Mouse (Mus musculus): ENCODE data around the gene Lpar4. TPM values are rescaled to one million over a fixed set of nuclear protein-coding genes. Genes with fewer than 3 reads are reported as not detected.

Lpar4 gene
- polyA plus RNA-seq, 1 experiment from 2014 or later: 16.8 TPM

DNA sequence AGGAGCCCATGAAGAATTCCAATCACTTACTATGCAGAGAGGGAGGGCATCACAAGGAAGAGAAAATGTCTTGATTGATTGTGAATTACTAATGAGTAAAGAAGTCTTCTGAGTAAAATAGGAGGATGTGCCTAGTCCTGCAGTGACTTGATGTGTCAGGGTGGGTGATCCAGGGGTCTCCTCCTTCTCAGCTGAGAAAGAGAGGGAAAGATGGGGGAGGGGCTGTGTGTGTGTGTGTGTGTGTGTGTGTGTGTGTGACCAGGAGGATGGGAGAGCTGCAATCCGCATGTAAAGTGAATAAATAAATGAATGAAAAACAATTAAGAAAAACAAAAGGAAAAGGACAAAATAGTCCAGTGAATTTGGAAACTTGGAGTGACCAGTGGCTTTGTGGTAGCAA is 30.1 kb downstream of the Lpar4 start:
- Histone ChIP-seq H3K9me3 (ENCODE audit: control insufficient read depth, low read length) (no peaks in the 10 kb centered on the region), H3K36me3 (ENCODE audit: control insufficient read depth, insufficient read depth, low read length) (no peaks in the 10 kb centered on the region), H3K4me1 (replicated peaks; ENCODE audit: control insufficient read depth, insufficient read depth, low read length) (no peaks in the 10 kb centered on the region), H3K4me2 (replicated peaks; ENCODE audit: low read depth, low read length) (no peak overlapping the region), H3K27ac (ENCODE audit: low read depth, low read length) (no peak overlapping the region), H3K27me3 (ENCODE audit: control insufficient read depth, insufficient read depth, low read length) (no peaks in the 10 kb centered on the region), H3K9ac (ENCODE audit: low read depth, low read length) (no peak overlapping the region), H3K4me3 (ENCODE audit: low read depth, low read length) (no peak overlapping the region)
- peak; percentile 61; the same call in 1 of the 2 replicates for ATAC-seq (ENCODE audit: low FRiP score)
- WGBS: 55% methylated on average over 1 of the region's 1 CpGs
- no peak for DNase-seq (ENCODE audit: low spot score)

DNA sequence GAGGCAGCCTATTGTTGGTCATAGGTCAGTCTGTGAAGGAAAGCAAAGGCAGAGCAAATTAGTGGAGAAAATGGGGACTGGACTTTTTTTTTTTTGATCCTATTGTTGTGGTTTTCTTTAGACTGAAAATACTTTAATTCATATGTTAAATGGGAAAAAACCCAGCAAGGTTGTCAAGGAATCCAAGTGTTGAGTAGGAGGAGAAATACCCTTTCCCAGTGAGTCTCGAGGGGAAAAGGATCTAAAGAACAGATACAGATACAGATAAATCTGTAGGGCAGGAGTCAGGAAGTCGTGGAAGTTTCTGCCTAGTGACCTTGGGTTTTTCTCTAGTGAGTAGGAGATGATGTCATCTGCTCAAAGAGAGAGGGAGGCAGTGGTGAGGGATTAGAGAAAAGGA is 30.6 kb downstream of the Lpar4 start:
- WGBS: 13% methylated on average over 2 of the region's 2 CpGs
- Histone ChIP-seq H3K4me2 (replicated peaks; ENCODE audit: low read depth, low read length) (no peak overlapping the region), H3K9ac (ENCODE audit: low read depth, low read length) (no peak overlapping the region), H3K27me3 (ENCODE audit: control insufficient read depth, insufficient read depth, low read length) (no peaks in the 10 kb centered on the region), H3K9me3 (ENCODE audit: control insufficient read depth, low read length) (no peaks in the 10 kb centered on the region), H3K4me3 (ENCODE audit: low read depth, low read length) (no peak overlapping the region), H3K4me1 (replicated peaks; ENCODE audit: control insufficient read depth, insufficient read depth, low read length) (no peaks in the 10 kb centered on the region), H3K27ac (ENCODE audit: low read depth, low read length) (no peak overlapping the region), H3K36me3 (ENCODE audit: control insufficient read depth, insufficient read depth, low read length) (no peaks in the 10 kb centered on the region)
- ATAC-seq (ENCODE audit: low FRiP score) (no peak; the same call in 1 of the 2 replicates), DNase-seq (ENCODE audit: low spot score) (peak; percentile 1)

DNA sequence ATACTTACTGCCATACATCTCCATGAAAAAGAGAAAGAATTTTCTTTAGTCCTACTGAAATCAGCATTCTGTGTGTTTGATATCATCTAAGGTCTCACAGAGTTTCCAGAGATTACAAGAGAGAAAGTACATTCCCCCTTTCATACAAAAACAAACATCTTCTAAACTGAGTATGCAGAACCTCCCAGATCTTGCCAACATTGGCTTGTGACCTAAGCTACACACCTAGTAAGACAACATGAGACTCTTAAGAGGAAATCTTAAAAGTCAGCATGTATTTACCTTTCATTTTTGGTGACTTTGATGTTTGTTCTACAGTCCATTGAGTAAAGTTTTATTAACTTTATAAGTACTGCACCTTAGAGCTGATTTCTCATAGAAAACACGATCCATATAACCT is 33.4 kb downstream of the Lpar4 start:
- H3K4me1 ChIP-seq (replicated peaks; ENCODE audit: control insufficient read depth, insufficient read depth, low read length): no peaks in the 10 kb centered on the region
- no peak for ATAC-seq (ENCODE audit: low FRiP score)
- no peaks in the 10 kb centered on the region for H3K36me3 ChIP-seq (ENCODE audit: control insufficient read depth, insufficient read depth, low read length)
- H3K4me3 ChIP-seq (ENCODE audit: low read depth, low read length): no peak overlapping the region
- H3K9ac ChIP-seq (ENCODE audit: low read depth, low read length): no peak overlapping the region
- H3K9me3 ChIP-seq (ENCODE audit: control insufficient read depth, low read length): no peaks in the 10 kb centered on the region
- H3K27ac ChIP-seq (ENCODE audit: low read depth, low read length): no peak overlapping the region
- no peak for DNase-seq (ENCODE audit: low spot score)
- no peaks in the 10 kb centered on the region for H3K27me3 ChIP-seq (ENCODE audit: control insufficient read depth, insufficient read depth, low read length)
- no peak overlapping the region for H3K4me2 ChIP-seq (replicated peaks; ENCODE audit: low read depth, low read length)
- 72% methylated on average over 1 of the region's 1 CpGs for WGBS

DNA sequence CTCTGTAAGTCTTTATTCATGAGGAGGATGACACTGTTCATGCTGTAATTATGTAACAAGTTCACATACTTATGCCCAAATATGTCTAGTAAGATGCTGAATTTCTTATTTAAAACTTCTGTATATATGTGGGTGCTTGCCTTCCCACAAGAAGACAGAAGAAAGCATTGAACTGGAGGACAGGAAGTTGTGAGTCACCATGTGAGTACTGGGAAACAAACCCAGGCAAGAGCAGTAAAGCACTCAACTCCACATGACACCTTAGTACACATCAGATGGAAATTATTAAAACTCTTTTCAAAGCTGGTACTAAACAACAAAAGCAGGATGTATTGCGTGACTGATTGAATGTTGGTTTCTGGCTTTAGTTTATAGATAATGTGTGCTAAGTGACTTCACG is 41.8 kb downstream of the Lpar4 start:
- DNase-seq (ENCODE audit: low spot score) (no peak), ATAC-seq (ENCODE audit: low FRiP score) (no peak)
- H3K9ac ChIP-seq (ENCODE audit: low read depth, low read length): no peak overlapping the region
- H3K4me3 ChIP-seq (ENCODE audit: low read depth, low read length): no peak overlapping the region
- no peaks in the 10 kb centered on the region for H3K9me3 ChIP-seq (ENCODE audit: control insufficient read depth, low read length)
- H3K27me3 ChIP-seq (ENCODE audit: control insufficient read depth, insufficient read depth, low read length): no peaks in the 10 kb centered on the region; the same call in 1 of the 2 replicates
- no peaks in the 10 kb centered on the region for H3K36me3 ChIP-seq (ENCODE audit: control insufficient read depth, insufficient read depth, low read length)
- no peak overlapping the region for H3K27ac ChIP-seq (ENCODE audit: low read depth, low read length)
- no peak overlapping the region for H3K4me2 ChIP-seq (replicated peaks; ENCODE audit: low read depth, low read length)
- no peaks in the 10 kb centered on the region for H3K4me1 ChIP-seq (replicated peaks; ENCODE audit: control insufficient read depth, insufficient read depth, low read length)
- WGBS: 90% methylated on average over 2 of the region's 2 CpGs

DNA sequence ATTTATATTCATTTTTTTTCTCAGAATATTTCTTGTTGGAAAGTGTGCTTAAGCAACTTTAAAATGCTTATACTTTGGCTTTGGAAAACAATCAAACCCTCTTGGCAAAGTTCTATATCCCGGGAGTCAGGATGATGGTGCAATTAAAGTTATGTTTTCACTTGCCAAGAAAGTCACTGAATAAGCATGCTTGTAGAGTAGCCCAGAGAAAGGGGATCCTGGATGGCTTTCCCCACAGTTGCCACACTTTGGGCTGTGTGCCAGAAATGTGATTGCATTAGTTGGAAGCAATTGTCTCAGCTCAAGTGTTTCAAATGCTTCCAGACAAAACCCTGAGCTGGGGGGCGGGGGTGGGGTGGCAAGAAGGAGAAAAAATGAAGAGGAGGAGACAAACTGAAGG is 43.9 kb downstream of the Lpar4 start:
- ATAC-seq (ENCODE audit: low FRiP score) (no peak), DNase-seq (ENCODE audit: low spot score) (no peak)

More for the DNA sequence above, 43.9 kb downstream of the Lpar4 start:
- Histone ChIP-seq H3K27ac (ENCODE audit: low read depth, low read length) (no peak overlapping the region), H3K4me3 (ENCODE audit: low read depth, low read length) (no peak overlapping the region), H3K27me3 (ENCODE audit: control insufficient read depth, insufficient read depth, low read length) (no peaks in the 10 kb centered on the region; the same call in 1 of the 2 replicates), H3K9ac (ENCODE audit: low read depth, low read length) (no peak overlapping the region), H3K4me1 (replicated peaks; ENCODE audit: control insufficient read depth, insufficient read depth, low read length) (no peaks in the 10 kb centered on the region), H3K9me3 (ENCODE audit: control insufficient read depth, low read length) (no peaks in the 10 kb centered on the region), H3K4me2 (replicated peaks; ENCODE audit: low read depth, low read length) (no peak overlapping the region), H3K36me3 (ENCODE audit: control insufficient read depth, insufficient read depth, low read length) (no peaks in the 10 kb centered on the region)
- 59% methylated on average over 2 of the region's 2 CpGs for WGBS

Other genes starting within 250 kb of the Lpar4 start
- 1.4 and 1.6 TPM in 2 replicates for gene Rtl3, start 80.0 kb upstream of the Lpar4 start, polyA plus RNA-seq (2014; fragmentation: Nextera tagmentation; extraction: Ambion mirVana)
- gene P2ry10, start 167.9 kb downstream of the Lpar4 start, polyA plus RNA-seq (2014; fragmentation: Nextera tagmentation; extraction: Ambion mirVana): not detected in 2 replicates
- gene P2ry10b, start 228.3 kb downstream of the Lpar4 start, polyA plus RNA-seq (2014; fragmentation: Nextera tagmentation; extraction: Ambion mirVana): 0.24 and 0.32 TPM in 2 replicates